Mouse (Mus musculus) heart, embryonic 13.5 days (tissue): ENCODE data around the gene Lmo7. TPM values are rescaled to one million over a fixed set of nuclear protein-coding genes. Genes with fewer than 3 reads are reported as not detected.

Experiments
- ATAC-seq: fragments of 200-750 bp; cut with Nextera tagmentation; 2 replicates; pipeline ENCODE4 v1.8.0; 2017; ENCODE audit warnings: moderate TSS enrichment; ENCODE audit not compliant: insufficient number of reproducible peaks, low FRiP score, low TSS enrichment; ENCODE audit errors: extremely low read depth
- H3K27ac ChIP-seq: fragments of 300-500 bp; sonication (generic); replicated peaks from 2 replicates; pipeline ENCODE4 v1.5.1; 2015; ENCODE audit warnings: moderate library complexity, mild to moderate bottlenecking, inconsistent platforms
- H3K27me3 ChIP-seq: fragments of 300-500 bp; sonication (generic); replicated peaks from 2 replicates; pipeline ENCODE4 v1.6.1; 2015; ENCODE audit warnings: mild to moderate bottlenecking, inconsistent platforms
- H3K36me3 ChIP-seq: fragments of 300-500 bp; sonication (generic); 2 replicates; pipeline ENCODE4 v1.6.1; 2015; ENCODE audit warnings: mild to moderate bottlenecking, inconsistent platforms
- H3K4me1 ChIP-seq: fragments of 300-500 bp; sonication (generic); 2 replicates; pipeline ENCODE4 v1.6.1; 2015; ENCODE audit warnings: inconsistent platforms
- H3K4me2 ChIP-seq: fragments of 300-500 bp; sonication (generic); 2 replicates; pipeline ENCODE4 v1.6.1; 2015; ENCODE audit warnings: inconsistent platforms, mild to moderate bottlenecking, moderate library complexity
- H3K4me3 ChIP-seq: fragments of 300-500 bp; sonication (generic); 2 replicates; pipeline ENCODE4 v1.5.1; 2015; ENCODE audit warnings: moderate library complexity, mild to moderate bottlenecking, inconsistent platforms
- H3K9ac ChIP-seq: fragments of 300-500 bp; sonication (generic); 2 replicates; pipeline ENCODE4 v1.6.1; 2015; ENCODE audit warnings: inconsistent platforms, mild to moderate bottlenecking, moderate library complexity
- H3K9me3 ChIP-seq: fragments of 300-500 bp; sonication (generic); 2 replicates; pipeline ENCODE4 v1.6.1; 2016; ENCODE audit warnings: inconsistent platforms
- WGBS: fragments of 180-500 bp; shearing (Covaris S2); methylation state at CpG from one replicate; pipeline ENCODE4 v1.1.7; 2015; ENCODE audit warnings: mixed read lengths; 5-methylcytosine and 5-hydroxymethylcytosine counted together
- polyA plus RNA-seq: library from polyadenylated mRNA; unstranded; fragments of >200 nt; fragmentation: Nextera tagmentation; extraction: Ambion mirVana; gene quantifications from 2 replicates; pipeline ENCODE4 v1.2.1, GENCODE M21; 2015

The Lmo7 gene
- polyA plus RNA-seq, 1 experiment from 2014 or later, result 138 TPM

DNA sequence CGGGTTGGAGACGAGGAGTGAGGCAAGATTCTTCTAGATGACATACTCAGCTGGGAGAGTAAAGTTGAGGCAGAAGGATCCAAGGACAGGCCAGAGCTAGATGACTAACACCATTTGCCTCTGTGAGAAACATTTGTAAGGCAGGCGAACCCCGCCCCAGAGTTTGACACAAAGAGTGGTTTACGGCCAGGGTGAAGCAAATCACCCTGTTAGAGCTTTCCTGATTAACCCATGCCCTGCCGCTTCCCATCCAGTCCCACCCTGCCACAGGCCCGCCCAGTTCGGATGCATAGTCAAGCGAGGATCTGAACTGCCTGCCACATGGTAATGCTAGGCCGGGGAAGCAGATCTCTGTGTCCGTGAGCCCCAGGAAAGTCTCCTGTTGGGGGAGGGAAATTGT lies 51.5 kb downstream of the Lmo7 start:
- Histone ChIP-seq H3K9me3 (no peaks in the 10 kb centered on the region), H3K27ac (no peak overlapping the region), H3K9ac (peak overlapping the region; percentile 50; the same call in 1 of the 2 replicates), H3K4me3 (no peak overlapping the region), H3K27me3 (no peaks in the 10 kb centered on the region), H3K36me3 (no peaks in the 10 kb centered on the region), H3K4me2 (no peak overlapping the region), H3K4me1 (peaks cover 3% of the 10 kb centered on the region)
- ATAC-seq, result no peak
- WGBS, result 66% methylated on average over 11 of the region's 11 CpGs

DNA sequence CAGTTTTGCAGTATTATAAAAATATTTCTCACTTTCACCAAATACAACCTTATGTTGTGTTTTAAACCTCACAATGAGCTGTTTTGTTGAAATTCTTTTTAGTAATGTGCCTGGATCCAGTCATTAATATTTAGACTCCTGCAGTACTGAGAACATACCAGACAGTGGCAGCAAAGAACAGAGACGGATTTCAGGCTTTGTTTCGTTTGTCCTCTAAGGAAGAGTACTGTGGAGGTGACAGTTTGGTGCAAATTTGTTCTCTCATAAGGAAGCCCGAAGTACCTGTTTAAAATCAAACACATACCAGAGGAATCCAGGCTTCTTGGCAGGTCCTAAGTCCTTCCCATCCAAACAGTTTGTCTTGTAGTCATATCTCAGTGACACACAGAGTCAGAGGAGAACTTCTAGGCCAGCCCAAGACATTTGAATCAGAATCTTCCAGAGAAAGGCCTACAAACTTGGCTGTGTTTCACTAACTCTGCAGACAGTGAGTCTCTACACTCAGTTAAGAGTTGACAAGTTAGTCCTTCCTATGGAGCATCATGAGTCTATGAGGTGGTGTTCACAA lies 52.3 kb downstream of the Lmo7 start:
- no peaks in the 10 kb centered on the region; the same call in 1 of the 2 replicates for H3K4me1 ChIP-seq
- H3K9ac ChIP-seq, result no peak overlapping the region
- H3K36me3 ChIP-seq, result no peaks in the 10 kb centered on the region
- 9% methylated on average over 3 of the region's 3 CpGs for WGBS
- H3K4me3 ChIP-seq, result no peak overlapping the region
- no peak for ATAC-seq
- H3K27ac ChIP-seq, result 0 out of 2 replicates have a peak overlapping the region, but pooled peaks have one; percentile 2
- H3K27me3 ChIP-seq, result no peaks in the 10 kb centered on the region
- no peaks in the 10 kb centered on the region for H3K9me3 ChIP-seq
- no peak overlapping the region for H3K4me2 ChIP-seq

DNA sequence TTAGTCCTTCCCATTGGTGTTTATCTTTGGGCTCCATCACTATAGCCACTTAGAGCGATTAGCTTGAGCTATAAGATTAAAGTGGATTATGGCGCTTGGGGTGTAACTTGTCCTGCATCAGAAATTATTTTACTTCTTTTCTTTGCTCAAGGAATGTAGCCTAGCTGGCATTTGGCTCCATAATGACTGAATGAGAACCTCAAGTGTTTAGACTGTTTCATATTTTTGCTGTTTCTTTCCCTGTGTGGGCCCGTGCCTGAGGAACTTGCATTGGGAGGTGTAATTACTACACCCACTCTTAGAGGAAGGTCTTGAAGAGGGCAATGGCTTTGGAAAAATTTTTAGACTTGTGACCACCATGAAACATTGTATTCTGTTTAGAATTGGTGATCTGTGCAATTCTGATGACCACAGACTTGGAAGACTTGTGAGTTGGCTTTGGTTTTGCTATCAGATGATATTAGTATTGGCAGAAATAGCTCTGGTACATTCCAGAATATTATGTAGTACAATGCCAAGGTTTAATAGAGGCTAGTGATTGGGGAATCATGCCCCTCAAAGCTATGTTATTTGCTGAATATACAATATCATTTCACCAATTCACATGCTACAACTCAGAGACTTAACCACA lies 54.7 kb downstream of the Lmo7 start:
- no peak for ATAC-seq
- no peak overlapping the region for H3K4me2 ChIP-seq
- H3K9ac ChIP-seq, result no peak overlapping the region
- H3K9me3 ChIP-seq, result no peaks in the 10 kb centered on the region
- WGBS, result 85% methylated on average over 3 of the region's 3 CpGs
- H3K4me3 ChIP-seq, result no peak overlapping the region
- H3K27ac ChIP-seq, result no peak overlapping the region
- H3K36me3 ChIP-seq, result no peaks in the 10 kb centered on the region
- peaks cover 8% of the 10 kb centered on the region for H3K4me1 ChIP-seq
- H3K27me3 ChIP-seq, result no peaks in the 10 kb centered on the region

DNA sequence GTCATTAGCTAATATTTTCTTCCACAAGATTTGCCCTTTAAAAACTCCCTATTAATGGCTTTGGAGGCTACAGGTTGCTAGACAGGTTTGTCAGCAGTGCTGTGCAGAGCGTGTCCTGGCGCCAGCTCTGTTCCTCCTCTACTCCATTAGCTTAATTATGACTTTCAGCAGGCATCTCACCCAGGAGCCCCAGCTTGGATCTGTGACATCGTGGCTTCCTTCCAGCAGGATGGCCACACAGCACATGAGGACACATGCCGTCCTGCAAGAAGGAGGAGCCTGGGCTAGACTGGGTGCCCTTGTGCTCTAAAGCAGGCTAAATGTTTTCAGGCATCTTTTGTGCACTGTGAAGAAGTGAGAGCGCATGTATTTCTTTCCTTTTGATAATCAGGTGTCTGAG lies 58.1 kb downstream of the Lmo7 start:
- WGBS, result 49% methylated on average over 5 of the region's 5 CpGs
- Histone ChIP-seq H3K27me3 (no peaks in the 10 kb centered on the region), H3K4me3 (no peak overlapping the region), H3K27ac (no peak overlapping the region), H3K4me2 (no peak overlapping the region), H3K4me1 (peaks cover 8% of the 10 kb centered on the region), H3K9ac (no peak overlapping the region), H3K36me3 (no peaks in the 10 kb centered on the region), H3K9me3 (no peaks in the 10 kb centered on the region)
- ATAC-seq, result no peak

DNA sequence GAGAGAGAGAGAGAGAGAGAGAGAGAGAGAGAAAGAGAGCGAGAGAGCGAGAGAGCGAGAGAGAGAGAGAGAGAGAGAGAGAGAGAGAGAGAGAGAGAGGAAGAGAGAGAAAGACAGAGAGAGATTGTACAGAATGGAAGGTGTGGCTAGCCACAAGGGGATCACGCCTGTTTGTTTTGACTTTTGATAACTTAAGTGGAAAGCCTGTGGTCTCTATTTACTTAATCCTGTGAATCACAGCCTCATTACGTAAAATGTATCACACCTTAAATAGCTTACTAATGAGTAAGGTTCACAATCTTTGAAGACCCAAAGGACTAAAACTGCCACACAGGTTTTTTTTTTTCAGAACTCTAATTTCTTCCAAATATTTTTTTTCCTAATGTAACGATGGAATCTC lies 58.7 kb downstream of the Lmo7 start:
- 58% methylated on average over 3 of the region's 6 CpGs for WGBS
- peaks cover 8% of the 10 kb centered on the region for H3K4me1 ChIP-seq
- H3K4me2 ChIP-seq, result no peak overlapping the region
- no peak for ATAC-seq
- H3K36me3 ChIP-seq, result no peaks in the 10 kb centered on the region
- H3K9me3 ChIP-seq, result no peaks in the 10 kb centered on the region
- no peak overlapping the region for H3K4me3 ChIP-seq
- H3K27ac ChIP-seq, result no peak overlapping the region
- no peaks in the 10 kb centered on the region for H3K27me3 ChIP-seq
- H3K9ac ChIP-seq, result no peak overlapping the region

DNA sequence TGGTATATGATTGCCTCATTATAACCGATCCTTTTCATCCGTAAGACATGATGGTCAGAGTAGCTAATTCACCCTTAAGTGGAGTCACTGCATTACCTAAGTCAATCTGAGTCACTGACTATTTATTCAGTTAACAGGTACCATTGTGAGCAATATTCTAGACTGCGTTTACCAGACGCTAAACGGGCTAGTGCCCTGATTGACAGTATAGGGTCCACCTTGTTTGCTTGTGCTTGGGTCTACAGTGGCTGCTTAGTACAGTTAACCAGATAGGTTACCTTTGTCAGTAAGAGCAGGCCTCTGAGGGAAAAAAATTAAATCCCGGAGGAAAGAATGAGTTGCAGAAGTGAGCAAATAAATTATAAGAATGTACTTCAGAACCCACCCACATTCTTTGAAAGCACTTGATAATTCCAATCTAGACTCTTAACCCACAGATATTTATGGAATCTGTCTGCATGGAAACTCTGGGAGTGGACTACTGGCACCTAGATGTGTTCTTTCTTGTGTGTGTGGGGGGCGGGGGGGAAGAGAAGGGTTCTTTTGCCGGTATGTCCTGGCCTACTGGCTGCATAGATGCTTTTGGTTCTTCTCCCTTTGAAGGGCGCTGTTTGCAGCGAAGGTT lies 64.9 kb downstream of the Lmo7 start:
- H3K27ac ChIP-seq, result peak overlapping the region; percentile 38
- H3K4me3 ChIP-seq, result no peak overlapping the region
- 75% methylated on average over 10 of the region's 10 CpGs for WGBS
- H3K4me1 ChIP-seq, result peaks cover 32% of the 10 kb centered on the region
- H3K4me2 ChIP-seq, result no peak overlapping the region
- H3K36me3 ChIP-seq, result no peaks in the 10 kb centered on the region
- H3K27me3 ChIP-seq, result no peaks in the 10 kb centered on the region
- H3K9me3 ChIP-seq, result no peaks in the 10 kb centered on the region
- no peak overlapping the region for H3K9ac ChIP-seq
- ATAC-seq, result no peak

DNA sequence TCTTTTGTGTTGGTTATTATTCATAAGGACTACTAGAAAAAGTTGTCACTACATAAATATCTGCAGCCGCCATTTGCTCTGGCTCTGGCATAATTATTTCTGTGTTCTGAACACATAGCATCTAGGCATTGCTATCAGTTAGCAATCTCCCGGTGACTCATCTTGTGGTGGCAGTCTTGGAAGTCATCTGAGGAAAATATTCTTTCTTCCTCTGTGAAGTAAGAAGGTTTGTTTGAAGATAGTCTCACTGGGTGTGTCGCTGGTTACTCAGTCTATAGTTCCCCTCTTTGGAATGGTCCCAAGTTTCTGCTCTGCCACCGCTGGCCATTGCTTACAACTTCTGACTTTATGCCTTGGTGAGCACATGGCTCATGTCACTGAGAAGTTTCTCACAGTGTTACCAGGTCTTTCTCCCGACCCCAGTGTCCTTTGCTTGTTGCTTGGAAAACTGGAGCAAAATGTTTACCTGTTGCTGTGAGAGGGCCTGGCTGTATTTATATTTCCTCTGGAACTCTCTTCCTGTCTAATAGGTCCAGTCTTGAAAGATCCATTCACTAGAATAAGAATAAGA lies 68.3 kb downstream of the Lmo7 start:
- WGBS, result 67% methylated on average over 5 of the region's 5 CpGs

DNA sequence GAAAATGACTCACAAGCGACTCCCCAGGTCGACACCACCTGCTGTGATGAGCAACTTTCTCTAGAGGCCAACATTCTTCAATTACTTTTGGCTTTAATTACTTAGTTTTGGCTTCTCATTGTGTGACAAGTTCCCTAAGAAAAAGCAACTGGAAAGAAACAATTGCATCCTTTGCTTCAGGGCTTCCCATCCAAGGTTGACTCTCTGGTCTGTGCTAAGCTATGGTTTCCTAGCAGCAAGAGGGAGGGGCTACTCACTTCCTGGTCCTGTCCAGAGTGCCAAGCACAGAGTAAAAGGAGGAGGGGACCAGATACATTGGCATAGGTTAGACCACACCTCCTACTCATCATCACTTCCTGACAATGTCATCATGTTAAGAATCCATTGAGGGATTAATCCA lies 69.0 kb downstream of the Lmo7 start:
- no peak overlapping the region for H3K4me2 ChIP-seq
- H3K9ac ChIP-seq, result no peak overlapping the region
- H3K9me3 ChIP-seq, result no peaks in the 10 kb centered on the region
- H3K4me1 ChIP-seq, result peaks cover 41% of the 10 kb centered on the region
- WGBS, result 78% methylated on average over 2 of the region's 2 CpGs
- H3K27me3 ChIP-seq, result no peaks in the 10 kb centered on the region
- ATAC-seq, result no peak
- H3K4me3 ChIP-seq, result no peak overlapping the region
- H3K36me3 ChIP-seq, result no peaks in the 10 kb centered on the region
- H3K27ac ChIP-seq, result no peak overlapping the region

More for the DNA sequence above, 68.3 kb downstream of the Lmo7 start:
- Histone ChIP-seq H3K27me3 (no peaks in the 10 kb centered on the region), H3K4me3 (no peak overlapping the region), H3K4me1 (peaks cover 41% of the 10 kb centered on the region), H3K27ac (0 out of 2 replicates have a peak overlapping the region, but pooled peaks have one; percentile 21), H3K9ac (no peak overlapping the region), H3K36me3 (no peaks in the 10 kb centered on the region), H3K4me2 (no peak overlapping the region), H3K9me3 (no peaks in the 10 kb centered on the region)
- no peak for ATAC-seq

DNA sequence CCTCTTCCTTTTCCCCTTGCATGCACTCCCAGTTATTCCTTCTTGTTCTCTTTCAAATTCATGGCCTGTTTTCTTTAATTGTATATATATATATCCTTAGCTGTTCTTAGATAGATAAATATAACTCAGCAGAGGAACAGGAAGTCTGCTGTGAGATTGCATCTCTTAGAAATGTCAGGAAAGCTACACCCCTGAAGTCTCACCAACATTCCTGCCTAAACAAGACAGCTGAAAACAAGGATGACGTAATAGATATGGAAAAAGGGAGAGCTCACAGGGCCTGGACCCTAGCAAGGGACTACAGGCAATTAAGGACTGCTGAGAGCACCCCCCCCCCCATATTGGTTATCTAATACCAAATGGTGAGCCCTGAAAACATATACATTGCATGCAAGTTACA lies 71.9 kb downstream of the Lmo7 start:
- peak overlapping the region; percentile 48 for H3K27ac ChIP-seq
- no peaks in the 10 kb centered on the region for H3K36me3 ChIP-seq
- no peak for ATAC-seq
- no peaks in the 10 kb centered on the region for H3K9me3 ChIP-seq
- no peak overlapping the region; the same call in 1 of the 2 replicates for H3K9ac ChIP-seq
- H3K4me2 ChIP-seq, result no peak overlapping the region
- H3K4me1 ChIP-seq, result peaks cover 45% of the 10 kb centered on the region
- H3K27me3 ChIP-seq, result no peaks in the 10 kb centered on the region
- 34% methylated on average over 1 of the region's 1 CpGs for WGBS
- no peak overlapping the region for H3K4me3 ChIP-seq

DNA sequence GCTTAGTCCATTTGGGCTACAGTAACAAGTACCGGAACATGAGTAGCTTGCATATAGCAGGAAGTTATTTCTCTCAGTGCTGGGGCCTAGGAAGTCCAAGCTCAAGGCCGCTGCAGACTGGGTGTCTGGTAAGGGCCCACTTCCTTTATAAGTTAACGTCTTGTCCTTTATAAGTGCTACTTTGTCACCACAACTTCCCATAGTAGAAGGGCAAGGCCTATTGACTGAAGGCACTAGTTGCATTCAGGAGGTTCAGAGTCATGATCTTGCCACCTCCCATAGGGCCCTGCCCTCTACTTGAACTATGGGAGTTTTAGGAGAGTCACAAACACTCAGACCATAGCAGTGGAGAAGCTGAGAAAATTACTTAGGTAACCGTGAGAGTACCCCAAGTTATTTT lies 74.4 kb downstream of the Lmo7 start:
- no peak overlapping the region for H3K9ac ChIP-seq
- H3K9me3 ChIP-seq, result no peaks in the 10 kb centered on the region
- ATAC-seq, result no peak
- peaks cover 29% of the 10 kb centered on the region for H3K4me1 ChIP-seq
- no peak overlapping the region for H3K27ac ChIP-seq
- no peaks in the 10 kb centered on the region for H3K27me3 ChIP-seq
- H3K4me2 ChIP-seq, result no peak overlapping the region
- WGBS, result 79% methylated on average over 4 of the region's 4 CpGs
- H3K36me3 ChIP-seq, result no peaks in the 10 kb centered on the region
- no peak overlapping the region for H3K4me3 ChIP-seq

DNA sequence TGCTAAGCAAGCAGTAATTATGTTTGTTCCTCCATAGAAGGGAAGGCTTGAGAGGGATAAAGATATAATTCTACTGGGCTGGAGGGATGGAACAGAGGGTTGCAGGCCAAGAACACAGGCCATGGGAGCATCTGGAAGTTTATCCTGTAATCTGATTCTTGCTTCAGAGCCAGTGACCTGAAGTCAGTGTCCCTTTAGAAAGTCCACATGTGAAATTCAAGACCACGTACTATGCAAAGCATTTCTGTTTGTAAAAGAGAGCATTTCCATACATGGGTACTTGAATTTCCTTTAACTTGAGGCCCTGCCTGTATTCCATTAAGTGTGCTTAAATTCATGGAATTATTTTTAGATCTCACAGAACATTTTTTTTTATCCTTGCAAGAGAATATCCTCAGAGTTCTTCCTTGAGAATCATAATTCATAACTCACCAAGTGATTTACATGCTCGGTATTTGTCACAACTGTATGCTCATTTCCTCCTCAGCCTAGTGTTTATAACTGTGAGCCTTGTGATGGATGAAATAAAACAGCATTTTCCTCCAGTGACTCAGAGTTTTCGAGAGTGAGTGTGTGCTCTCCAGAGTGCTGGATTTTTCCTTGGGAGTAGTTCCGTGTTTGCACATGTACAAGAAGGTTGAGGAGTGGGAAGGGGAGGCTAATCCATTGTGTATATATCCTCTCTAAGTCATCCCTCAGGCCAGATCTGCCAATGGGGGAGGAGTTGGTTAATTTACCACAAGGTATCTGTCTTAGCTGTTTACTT lies 75.0 kb downstream of the Lmo7 start:
- peaks cover 29% of the 10 kb centered on the region for H3K4me1 ChIP-seq
- H3K4me2 ChIP-seq, result no peak overlapping the region
- H3K27ac ChIP-seq, result no peak overlapping the region
- WGBS, result 61% methylated on average over 4 of the region's 4 CpGs
- no peak for ATAC-seq
- H3K4me3 ChIP-seq, result no peak overlapping the region
- H3K27me3 ChIP-seq, result no peaks in the 10 kb centered on the region
- H3K9me3 ChIP-seq, result no peaks in the 10 kb centered on the region
- H3K9ac ChIP-seq, result no peak overlapping the region
- no peaks in the 10 kb centered on the region for H3K36me3 ChIP-seq
